Mouse (Mus musculus): ENCODE measurements around the gene Ccr7. TPM values are rescaled to one million over a fixed set of nuclear protein-coding genes. Genes with fewer than 3 reads are reported as not detected.

Ccr7 gene
- total and polyA plus RNA-seq, 3 experiments = 0.04 to 0.06 TPM; not detected in 1

DNA sequence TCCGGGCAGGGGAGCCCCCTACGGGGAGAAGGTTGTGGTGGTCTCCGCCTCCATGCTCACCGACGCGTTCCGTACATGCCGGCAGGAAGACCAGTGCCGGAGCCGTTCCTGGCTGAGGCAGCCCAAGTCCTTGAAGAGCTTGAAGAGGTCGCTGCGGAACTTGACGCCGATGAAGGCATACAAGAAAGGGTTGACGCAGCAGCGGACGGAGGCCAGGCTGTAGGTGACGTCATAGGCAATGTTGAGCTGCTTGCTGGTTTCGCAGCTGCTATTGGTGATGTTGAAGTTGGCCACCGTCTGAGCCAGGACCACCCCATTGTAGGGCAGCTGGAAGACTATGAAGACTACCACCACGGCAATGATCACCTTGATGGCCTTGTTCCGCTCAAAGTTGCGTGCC lies 9.9 kb downstream of the Ccr7 start:
- Histone ChIP-seq H3K4me3 (ENCODE audit: control insufficient read depth in 1 of 2, insufficient read depth in 1 of 2, low read depth in 2 of 2, low read length in 2 of 2) (no peak overlapping the region), H3K4me1 (ENCODE audit: control insufficient read depth in 1 of 2, insufficient read depth in 2 of 2, low read length in 2 of 2) (no peaks in the 10 kb centered on the region), H3K27me3 (ENCODE audit: control insufficient read depth in 1 of 2, insufficient read depth in 2 of 2, low read length in 2 of 2) (peaks cover 0 to 5% of the 10 kb centered on the region in 2 experiments; a peak in 3 of 4 replicates), H3K36me3 (ENCODE audit: control insufficient read depth in 1 of 2, insufficient read depth in 2 of 2, low read length in 2 of 2) (no peaks in the 10 kb centered on the region), H3K9me3 (replicated peaks; ENCODE audit: insufficient read depth, low read length) (no peaks in the 10 kb centered on the region), H3K79me2 (ENCODE audit: control insufficient read depth, insufficient read depth, low read length, poor library complexity) (no peaks in the 10 kb centered on the region), H3K9ac (ENCODE audit: control insufficient read depth, low read depth, low read length, poor library complexity, severe bottlenecking) (no peak overlapping the region), H3K27ac (ENCODE audit: control insufficient read depth, low read depth, low read length) (no peak overlapping the region)
- no peak for DNase-seq (ENCODE audit: low read depth, low spot score)
- TF ChIP-seq MXI1 (IDR thresholded peaks at IDR 0.05; ENCODE audit: low read depth, low read length) = no peak
- TF ChIP-seq SMC3 (IDR thresholded peaks at IDR 0.05; ENCODE audit: low read depth, low read length) = no peak
- no peak for TF ChIP-seq E2F4 (IDR thresholded peaks at IDR 0.05; ENCODE audit: borderline replicate concordance, low read depth, low read length)
- TF ChIP-seq MAX (IDR thresholded peaks at IDR 0.05; ENCODE audit: low read length) = no peak
- TF ChIP-seq POLR2AphosphoS5 (IDR thresholded peaks at IDR 0.05; ENCODE audit: borderline replicate concordance, low read depth, low read length) = no peak
- no peak for TF ChIP-seq ZMIZ1 (IDR thresholded peaks at IDR 0.05; ENCODE audit: low read depth, low read length)
- TF ChIP-seq CTCF (IDR thresholded peaks at IDR 0.05 in 2 of 3, conservative IDR thresholded peaks at IDR 0.05 in 1 of 3; ENCODE audit: control insufficient read depth in 1 of 3, insufficient read depth in 1 of 3, low read depth in 2 of 3, low read length in 3 of 3, poor library complexity in 1 of 3, severe bottlenecking in 1 of 3) = no peak
- TF ChIP-seq CHD2 (IDR thresholded peaks at IDR 0.05; ENCODE audit: low read length) = no peak
- TF ChIP-seq CHD1 (IDR thresholded peaks at IDR 0.05; ENCODE audit: low read depth, low read length) = no peak

DNA sequence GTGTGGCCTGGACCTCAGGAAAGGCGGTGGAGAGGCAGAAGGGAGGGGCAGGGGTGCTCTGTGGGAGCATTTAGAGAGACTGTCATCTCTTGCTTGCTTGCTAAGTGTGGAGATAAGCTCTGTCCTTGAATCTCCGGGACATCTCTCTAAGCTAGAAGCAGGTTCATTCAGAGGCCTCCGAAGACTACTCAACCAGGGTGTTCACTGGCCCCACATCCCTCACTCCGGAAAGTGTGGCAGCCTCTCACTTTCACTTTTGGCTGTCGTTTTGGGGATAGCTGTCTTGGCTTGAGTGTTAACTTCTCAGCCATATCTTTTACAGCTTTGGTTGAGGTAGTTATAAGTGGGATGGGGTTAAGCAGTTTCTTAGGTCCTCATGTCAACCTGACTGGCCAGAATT lies 10.4 kb downstream of the Ccr7 start:
- no peak overlapping the region for H3K9ac ChIP-seq (ENCODE audit: control insufficient read depth, low read depth, low read length, poor library complexity, severe bottlenecking)
- H3K27me3 ChIP-seq (ENCODE audit: control insufficient read depth in 1 of 2, insufficient read depth in 2 of 2, low read length in 2 of 2) = peaks cover 0 to 6% of the 10 kb centered on the region in 2 experiments; a peak in 3 of 4 replicates
- H3K36me3 ChIP-seq (ENCODE audit: control insufficient read depth in 1 of 2, insufficient read depth in 2 of 2, low read length in 2 of 2) = no peaks in the 10 kb centered on the region
- no peak overlapping the region for H3K27ac ChIP-seq (ENCODE audit: control insufficient read depth, low read depth, low read length)
- DNase-seq (ENCODE audit: low read depth, low spot score) = no peak
- H3K79me2 ChIP-seq (ENCODE audit: control insufficient read depth, insufficient read depth, low read length, poor library complexity) = no peaks in the 10 kb centered on the region
- TF ChIP-seq MEF2A (IDR thresholded peaks at IDR 0.05; ENCODE audit: extremely low read depth, insufficient replicate concordance, low read depth, low read length, poor library complexity, severe bottlenecking) (no peak), EP300 (IDR thresholded peaks at IDR 0.05; ENCODE audit: low read depth in 1 of 2, low read length in 2 of 2) (no peak), HCFC1 (IDR thresholded peaks at IDR 0.05; ENCODE audit: low read depth, low read length) (no peak), USF1 (IDR thresholded peaks at IDR 0.05; ENCODE audit: low read depth, low read length) (no peak), ETS1 (IDR thresholded peaks at IDR 0.05; ENCODE audit: low read depth, low read length) (no peak), MYC (IDR thresholded peaks at IDR 0.05; ENCODE audit: low read depth, low read length) (no peak), MAX (IDR thresholded peaks at IDR 0.05; ENCODE audit: low read length) (no peak), MAFK (IDR thresholded peaks at IDR 0.05; ENCODE audit: borderline replicate concordance, low read depth, low read length) (no peak), TAL1 (IDR thresholded peaks at IDR 0.05; ENCODE audit: low read length) (no peak), CHD2 (IDR thresholded peaks at IDR 0.05; ENCODE audit: low read length) (no peak), JUND (IDR thresholded peaks at IDR 0.05; ENCODE audit: low read depth, low read length) (no peak), RCOR1 (IDR thresholded peaks at IDR 0.05; ENCODE audit: low read depth, low read length) (no peak), KAT2A (conservative IDR thresholded peaks at IDR 0.05; ENCODE audit: low read depth, low read length) (no peak), POLR2A (IDR thresholded peaks at IDR 0.05; ENCODE audit: control insufficient read depth in 1 of 2, insufficient read depth in 1 of 2, low read depth in 1 of 2, low read length in 2 of 2, poor library complexity in 1 of 2) (no peak), ZNF384 (IDR thresholded peaks at IDR 0.05; ENCODE audit: low read depth, low read length) (no peak), TCF12 (IDR thresholded peaks at IDR 0.05; ENCODE audit: low read depth, low read length) (no peak), GATA1 (IDR thresholded peaks at IDR 0.05; ENCODE audit: low read depth, low read length) (no peak), SMC3 (IDR thresholded peaks at IDR 0.05; ENCODE audit: low read depth, low read length) (no peak), USF2 (IDR thresholded peaks at IDR 0.05; ENCODE audit: borderline replicate concordance in 1 of 2, insufficient read depth in 1 of 2, low read depth in 1 of 2, low read length in 2 of 2) (no peak), E2F4 (IDR thresholded peaks at IDR 0.05; ENCODE audit: borderline replicate concordance, low read depth, low read length) (no peak)
- H3K4me1 ChIP-seq (ENCODE audit: control insufficient read depth in 1 of 2, insufficient read depth in 2 of 2, low read length in 2 of 2) = no peaks in the 10 kb centered on the region
- no peaks in the 10 kb centered on the region for H3K9me3 ChIP-seq (replicated peaks; ENCODE audit: insufficient read depth, low read length)
- H3K4me3 ChIP-seq (ENCODE audit: control insufficient read depth in 1 of 2, insufficient read depth in 1 of 2, low read depth in 2 of 2, low read length in 2 of 2) = no peak overlapping the region

Data from MEL (cell line).